Mouse (Mus musculus) thymus, postnatal 4 days (tissue): Measurements from ENCODE around the gene Pou5f1.

ENCODE experiments used
- DNase-seq: peaks from one replicate; pipeline ENCODE4 v3.0.0; 2021

Gene Pou5f1

DNA sequence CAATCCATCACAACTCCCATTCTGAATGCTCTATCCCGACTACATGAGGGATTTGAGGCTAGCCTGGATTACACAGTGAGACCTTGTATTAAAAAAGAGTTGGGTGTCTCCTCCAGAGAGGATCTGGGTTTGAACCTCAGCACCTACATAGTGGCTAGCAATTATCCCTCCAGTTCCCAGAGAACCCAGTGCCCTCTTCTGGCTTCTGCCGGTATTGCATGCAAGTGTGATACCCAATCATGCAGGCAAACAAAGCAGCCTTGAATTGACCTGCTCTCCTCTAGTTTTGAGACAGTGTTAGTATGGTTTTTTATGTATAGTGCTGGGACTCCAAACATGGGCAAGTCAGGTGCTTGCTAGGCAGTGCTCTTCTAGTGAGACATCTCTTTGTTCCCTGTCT, 8.1 kb downstream of the Pou5f1 start:
- DNase-seq = peak; percentile 93

DNA sequence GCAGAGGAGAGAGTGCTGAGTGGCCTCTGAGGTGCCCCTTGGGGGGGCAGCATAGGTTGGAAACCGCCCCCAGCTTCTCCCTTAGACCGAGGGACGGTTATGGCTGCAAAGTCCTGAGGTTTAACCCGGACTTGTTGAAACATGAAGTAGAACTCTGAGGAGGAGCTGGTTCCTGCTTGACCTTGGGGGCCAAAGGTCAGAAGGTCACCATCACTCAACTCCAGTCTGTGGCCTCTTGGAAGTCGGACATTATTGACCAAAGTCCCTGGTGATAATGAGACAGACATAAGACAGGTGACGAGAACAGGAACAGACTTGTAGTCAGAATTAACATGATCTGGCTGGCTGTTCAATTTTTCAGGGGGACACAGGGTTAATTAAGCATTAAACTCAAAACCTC, 8.9 kb downstream of the Pou5f1 start:
- DNase-seq = no peak

DNA sequence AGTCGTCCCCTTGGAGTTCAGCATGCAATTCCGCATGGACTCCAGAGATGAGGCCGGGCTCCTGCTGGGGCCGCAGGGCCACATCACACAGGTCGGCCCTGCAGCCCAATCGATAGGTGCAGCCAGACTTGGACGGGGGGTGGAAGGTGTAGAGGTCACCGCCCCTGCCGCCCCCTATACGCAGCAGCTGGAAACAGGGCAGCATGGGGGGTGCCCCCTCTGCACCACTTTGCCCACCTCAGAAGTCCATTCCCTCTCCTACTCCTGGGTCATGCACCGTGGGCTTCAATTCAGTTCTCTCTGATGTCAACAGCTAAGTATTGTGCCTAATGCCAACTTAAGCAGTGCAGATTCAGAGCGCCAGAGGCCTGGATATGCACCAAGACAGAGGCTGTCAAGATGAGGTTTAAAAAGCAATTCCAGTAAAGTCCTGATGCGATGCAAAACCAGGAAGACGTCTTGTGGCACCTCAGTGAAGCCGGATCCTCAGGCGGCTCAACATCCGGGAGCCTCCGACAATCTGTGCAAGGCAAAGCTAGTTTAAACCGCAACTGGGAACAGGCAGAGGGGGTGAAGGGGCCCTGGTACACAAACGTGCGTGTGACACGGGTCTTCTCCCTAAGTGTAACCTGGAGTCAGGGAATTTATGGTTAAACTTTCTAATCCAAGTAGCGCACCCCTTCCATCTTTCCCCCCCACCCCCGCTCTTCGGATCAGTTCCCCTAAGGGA, 10.3 kb downstream of the Pou5f1 start:
- peak; percentile 59 for DNase-seq

DNA sequence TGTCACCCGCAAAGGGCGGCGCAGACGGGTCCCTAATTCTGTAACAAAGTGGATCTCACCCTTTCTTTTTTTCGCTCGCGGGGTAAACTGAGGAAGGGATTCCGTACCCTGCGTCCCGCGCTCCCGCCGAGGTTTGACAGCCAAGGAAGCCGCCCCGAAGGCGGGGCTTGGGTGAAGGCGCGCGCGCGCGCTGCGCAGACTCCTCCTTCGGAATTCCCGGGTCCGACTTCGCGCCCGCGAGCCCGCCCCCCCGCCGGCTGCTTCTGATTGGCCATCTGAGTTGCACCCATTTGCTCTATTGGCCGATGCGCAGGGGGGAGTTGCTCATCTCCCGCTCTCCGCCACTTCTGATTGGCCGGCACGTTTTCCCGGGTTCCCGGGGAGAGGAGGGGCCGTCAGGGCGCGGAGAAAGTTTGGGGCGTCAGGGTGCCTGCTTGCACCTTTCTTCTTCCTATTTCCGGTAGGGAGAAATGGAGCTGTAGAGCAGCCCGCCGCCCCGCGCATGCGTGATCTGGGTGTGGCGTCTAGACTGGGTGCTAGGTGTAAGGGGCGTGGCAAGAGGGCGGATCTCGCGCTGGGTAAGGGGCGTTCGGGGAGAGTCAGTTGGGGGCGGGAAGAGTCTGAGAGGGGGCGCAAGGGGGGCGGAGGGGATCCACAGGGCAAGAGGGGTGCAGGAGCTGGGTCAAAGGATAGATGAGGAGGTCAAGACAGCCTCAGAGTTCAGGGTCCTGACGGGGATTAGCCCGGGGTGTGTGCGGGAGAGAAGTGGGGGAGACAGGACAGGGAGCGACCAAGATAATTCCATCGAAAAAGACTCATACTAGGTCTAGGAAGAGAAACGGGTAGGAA, 11.1 kb downstream of the Pou5f1 start, which contains the start of the genes Tcf19 and Cchcr1:
Gene Tcf19 (minus strand): TSS at position 173 of the 849 bp plus-strand sequence.
Gene Cchcr1 (plus strand): TSS at position 449 of the 849 bp plus-strand sequence.
- peak; percentile 98 for DNase-seq

DNA sequence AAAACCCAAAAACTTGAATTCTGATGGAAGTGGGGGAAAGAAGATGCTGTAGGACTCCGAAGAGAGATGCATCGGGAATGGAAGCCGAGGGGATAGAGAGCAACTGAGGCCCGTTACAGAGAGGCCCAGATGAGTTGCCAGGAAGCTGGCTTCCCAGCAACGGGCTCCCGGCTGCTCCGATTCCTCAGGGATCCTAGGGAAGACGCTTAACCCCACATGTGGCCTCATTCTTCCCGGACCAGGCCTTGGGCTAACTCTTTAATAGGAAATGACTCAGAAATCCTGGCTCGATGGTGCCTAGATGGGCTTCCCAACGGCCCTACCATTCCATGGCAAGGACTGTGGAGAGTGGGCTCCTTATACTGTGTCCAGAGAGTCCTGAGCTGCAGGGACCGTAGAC, 11.7 kb downstream of the Pou5f1 start:
- DNase-seq = no peak

DNA sequence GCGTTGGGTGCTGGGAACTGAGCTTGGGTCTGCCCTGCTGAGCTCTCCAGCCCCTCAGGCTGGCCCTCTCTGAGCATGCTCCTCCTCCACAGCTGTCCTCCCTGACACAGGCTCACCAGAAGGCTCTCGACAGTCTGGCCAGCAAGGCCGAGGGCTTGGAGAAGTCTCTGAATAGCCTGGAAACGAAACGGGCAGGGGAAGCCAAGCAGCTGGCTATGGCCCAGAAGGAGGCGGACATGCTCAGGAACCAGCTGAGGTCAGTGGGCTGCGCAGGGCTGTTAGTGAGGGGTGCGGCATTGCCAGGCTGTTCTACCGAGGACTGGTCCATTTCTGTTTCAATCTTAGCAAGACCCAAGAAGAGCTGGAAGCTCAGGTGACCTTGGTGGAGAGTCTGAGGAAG, 18.5 kb downstream of the Pou5f1 start:
- DNase-seq = no peak

DNA sequence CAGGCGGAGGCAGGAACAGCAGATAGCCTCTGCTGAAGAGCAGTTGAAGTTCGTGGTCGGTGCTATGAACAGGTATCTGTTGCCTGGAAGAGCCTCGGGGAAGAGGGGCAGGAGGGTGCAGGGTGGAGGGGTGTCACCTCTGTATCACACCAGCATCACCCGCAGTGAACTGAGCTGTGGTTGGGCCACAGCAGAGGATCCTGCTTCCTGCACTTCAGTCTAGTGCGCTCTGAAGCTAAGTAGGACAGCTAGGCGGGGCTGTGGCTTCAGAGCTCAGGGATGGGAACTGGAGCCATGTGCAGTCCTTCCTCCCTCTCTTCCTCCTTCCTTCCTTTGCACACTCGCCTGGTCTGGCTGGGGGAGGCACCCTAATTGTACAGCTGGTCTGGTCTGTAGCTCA, 20.8 kb downstream of the Pou5f1 start:
- DNase-seq = peak; percentile 65

DNA sequence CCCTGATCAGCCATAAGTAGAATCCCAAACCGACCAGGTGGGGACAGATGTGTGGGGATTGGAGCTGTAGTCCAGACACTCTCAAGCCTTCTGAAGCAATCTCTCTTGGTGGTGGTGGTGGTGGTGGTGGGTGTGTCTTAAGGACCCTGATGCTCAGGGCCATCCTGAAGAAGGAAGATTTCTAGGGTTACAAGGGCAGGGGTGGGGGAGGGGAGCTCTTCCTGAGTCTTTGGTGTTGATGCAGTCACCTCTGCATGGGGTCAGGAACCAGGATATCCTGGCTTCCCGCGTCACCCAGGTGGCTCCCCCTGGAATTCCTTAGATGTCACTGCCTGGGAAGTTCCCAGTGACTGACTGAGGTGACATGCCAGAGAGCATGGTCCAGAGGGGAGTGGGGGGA, 26.5 kb downstream of the Pou5f1 start:
- no peak for DNase-seq

DNA sequence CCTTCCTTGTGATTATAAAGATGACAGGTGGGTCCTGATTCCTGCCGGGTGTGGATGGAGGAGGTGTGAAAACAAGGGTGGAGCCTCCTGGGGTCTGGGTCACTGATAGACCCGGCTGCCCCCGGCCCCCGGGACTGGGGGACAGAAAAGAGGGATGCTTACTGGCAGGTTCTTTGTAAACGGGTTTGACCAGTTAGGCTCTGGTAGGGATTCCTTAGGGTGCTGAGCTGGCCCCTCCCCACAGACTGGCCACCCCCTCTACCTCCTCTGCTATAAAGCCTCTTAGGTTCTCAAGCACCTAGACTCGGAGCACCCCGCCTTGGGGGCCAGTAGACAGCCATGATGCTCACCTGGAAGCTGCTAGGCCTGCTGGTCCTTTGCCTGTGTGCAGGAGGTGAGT, 27.1 kb downstream of the Pou5f1 start, which contains the start of gene Psors1c2:
Gene Psors1c2 (plus strand): TSS at position 301 of the 400 bp plus-strand sequence.
- DNase-seq = no peak

DNA sequence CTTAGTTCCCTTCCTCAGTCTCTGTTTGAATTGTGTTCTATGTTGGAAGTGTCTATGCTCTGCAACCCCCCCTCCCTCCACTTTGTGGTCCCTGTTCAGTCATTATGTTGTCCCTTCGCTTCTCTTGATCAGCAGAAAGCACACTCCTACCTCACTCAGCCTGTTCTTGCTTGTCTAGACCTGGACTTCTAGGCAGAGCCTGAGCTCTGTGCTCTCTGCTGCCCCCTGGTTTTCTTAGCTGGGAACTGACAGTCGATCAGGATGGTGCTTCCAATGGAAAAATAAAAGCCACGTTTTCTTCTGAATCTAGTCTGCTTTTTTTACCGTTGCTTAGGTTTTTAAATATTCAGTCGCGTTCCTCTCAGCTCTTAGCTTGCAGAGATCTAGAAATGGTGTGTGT, 28.5 kb downstream of the Pou5f1 start:
- peak; percentile 84 for DNase-seq

DNA sequence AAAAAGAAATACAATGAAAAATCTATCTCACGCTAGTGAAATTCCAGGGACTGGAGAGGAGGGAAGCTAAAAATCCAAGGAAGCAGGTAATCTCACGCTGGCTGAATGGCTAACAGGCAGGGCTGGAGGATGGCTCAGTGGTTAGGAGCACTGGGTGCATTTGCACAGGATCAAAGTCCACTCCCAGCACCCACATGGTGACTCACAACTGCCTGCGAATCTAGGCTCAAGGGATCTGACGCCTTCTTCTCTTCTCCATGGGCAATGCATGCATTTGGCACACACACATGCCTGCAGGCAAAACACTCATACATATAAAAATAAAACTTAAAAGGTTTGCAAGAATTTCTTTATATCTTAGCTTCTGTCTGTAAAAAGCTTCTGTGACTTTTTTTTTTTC, 31.6 kb downstream of the Pou5f1 start:
- no peak for DNase-seq

DNA sequence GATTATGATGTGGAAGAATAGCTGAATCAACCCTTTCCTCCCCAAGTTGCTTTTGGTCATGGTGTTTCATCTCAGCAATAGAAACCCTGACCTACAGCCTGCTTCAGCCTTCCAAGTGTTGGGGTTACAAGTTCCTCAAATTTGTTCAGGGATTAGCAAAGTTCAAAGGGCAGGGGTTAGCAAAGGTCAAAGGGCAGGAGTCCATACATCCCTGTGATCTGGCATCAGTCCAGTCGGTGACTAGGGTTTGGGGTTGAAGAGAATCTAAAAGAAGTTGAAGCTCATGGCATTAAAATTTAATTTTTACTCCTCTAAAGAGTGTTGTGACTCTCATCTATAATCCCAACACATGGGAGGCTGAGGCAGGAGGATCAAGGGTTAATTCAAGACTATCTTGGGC, 32.7 kb downstream of the Pou5f1 start:
- no peak for DNase-seq

DNA sequence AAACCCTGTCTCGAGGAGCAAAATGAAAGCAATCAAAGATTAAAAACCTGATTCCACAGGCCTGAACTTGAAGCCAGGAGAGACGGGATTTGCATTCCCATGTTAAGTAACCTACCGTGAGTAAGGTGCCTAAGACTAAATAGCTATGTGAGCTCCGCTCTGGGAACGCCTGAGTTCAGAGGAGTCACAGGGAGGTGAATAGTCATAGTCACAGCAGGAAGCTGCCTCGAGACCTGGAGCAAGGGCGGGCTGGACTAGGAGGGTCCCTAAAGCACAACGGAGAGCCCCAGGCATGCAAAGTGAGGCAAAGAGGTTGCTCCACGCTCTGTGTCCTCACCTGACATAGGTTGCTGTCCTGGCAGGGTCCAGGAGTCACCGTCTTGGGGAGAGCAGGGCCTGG, 33.7 kb downstream of the Pou5f1 start:
- DNase-seq = no peak

DNA sequence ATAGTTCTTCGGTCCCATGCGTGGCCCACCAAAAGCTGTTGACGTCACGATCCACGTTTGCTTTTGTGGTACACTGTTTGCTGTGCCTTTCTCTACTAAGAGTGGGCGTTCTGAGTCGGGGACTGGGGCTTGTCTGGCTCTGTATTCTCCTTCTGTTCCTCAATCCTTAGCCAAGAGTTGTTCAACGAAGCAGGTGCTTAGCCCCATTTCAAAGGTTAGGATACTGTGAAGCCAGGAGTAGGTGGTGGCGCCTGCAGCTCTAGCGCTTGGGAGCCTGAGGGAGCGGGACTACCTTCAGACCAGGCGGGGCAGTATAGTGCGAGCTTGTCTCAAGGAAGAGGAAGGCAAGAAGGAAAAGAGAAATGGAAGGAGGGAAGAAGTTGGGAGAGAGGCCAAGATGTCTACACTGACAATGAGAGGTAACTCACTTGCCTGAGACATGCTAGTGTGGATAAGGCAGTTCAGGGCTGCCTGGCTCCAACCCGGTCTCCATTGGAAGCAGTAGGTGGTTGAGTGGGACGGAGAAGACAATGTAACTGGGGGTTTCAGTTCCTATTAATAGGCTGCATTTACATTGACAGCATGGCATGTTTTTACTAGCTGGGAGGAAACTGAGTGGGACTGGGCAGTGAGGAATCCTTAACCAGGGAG, 37.1 kb downstream of the Pou5f1 start:
- DNase-seq = no peak

DNA sequence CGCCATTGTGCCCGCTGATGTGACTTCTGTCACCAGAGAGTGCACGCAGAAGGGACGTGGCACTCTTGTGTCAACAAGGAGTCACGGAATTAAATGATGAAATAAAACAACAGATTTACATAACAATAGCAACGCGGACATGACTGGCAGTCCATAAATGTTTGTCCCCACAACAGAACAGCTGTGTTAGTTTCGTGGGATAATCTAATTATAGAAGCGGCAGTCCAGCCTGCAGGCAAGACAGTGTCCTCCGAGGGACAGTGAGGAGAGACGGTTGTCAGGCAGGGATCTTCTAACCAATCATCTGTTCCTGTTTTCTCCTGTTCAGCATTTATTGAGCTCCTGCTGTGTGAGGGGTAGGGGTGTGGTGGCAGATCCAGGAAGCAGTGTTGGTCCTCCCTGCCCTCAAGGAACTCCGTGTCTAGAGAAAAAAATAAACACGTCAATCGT, 37.6 kb downstream of the Pou5f1 start:
- DNase-seq = no peak

DNA sequence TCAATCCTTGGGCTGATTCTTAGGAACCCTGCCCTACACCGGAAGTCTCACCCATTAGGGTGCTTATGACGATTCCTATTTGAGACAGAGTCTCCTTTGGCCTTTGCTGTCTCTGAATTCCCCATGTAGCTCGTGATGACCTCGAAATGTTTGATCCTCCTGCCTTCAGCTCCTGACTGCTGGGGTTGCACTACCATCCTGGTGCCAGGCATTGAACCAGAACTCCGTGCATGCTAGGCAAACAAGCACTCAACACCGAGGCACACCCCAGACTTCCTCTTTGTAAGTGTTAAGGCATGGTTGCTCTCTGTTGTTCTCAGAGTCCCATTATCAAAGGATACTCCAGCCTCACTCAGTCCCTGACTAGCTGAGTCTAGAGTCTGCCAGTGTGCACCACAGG, 38.2 kb downstream of the Pou5f1 start:
- no peak for DNase-seq

DNA sequence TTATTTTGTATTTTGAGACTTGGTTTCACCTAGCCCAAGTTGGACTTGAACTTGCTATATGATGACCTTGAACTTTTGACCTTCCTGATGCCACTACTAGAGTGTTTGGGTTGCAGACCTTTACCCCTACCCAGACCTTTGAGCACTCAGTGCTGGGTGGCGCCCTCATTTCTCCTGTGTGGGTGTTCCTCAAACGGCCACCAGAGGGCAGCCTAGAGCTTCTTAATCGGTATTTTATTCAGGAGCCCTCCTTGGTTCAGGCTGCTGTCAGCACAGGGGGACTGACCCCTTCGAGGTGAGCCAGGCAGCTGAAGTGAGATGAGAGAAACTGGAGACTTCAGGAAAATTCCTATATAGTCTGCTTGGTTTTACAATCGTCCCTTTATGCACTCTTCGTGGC, 38.9 kb downstream of the Pou5f1 start:
- DNase-seq = peak; percentile 74

DNA sequence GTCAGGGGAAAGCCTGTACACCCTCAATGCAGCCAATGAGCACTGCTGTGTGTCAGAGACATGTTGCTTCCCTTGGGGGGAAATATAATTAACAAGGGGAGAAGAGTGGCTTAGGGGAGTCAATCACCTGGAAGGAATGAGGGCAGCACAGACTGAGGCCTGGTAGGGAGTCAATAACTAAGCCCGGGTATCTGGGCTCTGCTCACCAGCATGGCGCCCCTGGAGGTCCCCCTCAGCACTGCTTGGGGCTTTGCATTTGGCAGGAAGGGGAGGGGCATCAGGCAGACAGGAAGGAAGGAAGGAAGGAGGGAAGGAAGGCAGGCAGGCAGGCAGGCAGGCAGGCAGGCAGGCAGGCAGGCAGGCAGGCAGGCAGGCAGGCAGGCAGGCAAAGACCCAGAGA, 41.6 kb downstream of the Pou5f1 start:
- DNase-seq = no peak

DNA sequence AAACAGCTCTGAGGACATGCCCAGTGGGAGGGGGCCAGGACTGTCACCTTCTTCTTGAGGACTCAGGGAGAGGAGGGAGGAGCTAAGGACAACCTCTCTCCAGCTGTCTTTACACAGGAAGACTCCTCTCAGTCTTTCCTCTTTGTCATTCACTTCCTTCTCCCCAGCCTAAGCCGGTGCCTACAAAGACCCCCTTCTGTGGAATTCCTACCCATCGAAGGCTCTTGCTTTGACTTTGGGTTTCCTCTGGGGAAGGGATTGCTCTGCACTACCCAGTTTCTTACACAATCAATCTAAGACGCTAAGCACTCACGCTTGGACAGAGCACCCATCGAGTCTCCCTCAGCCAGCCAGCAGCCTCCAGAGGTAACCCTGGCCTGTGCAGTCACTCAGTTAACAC, 42.8 kb downstream of the Pou5f1 start:
- DNase-seq = no peak

DNA sequence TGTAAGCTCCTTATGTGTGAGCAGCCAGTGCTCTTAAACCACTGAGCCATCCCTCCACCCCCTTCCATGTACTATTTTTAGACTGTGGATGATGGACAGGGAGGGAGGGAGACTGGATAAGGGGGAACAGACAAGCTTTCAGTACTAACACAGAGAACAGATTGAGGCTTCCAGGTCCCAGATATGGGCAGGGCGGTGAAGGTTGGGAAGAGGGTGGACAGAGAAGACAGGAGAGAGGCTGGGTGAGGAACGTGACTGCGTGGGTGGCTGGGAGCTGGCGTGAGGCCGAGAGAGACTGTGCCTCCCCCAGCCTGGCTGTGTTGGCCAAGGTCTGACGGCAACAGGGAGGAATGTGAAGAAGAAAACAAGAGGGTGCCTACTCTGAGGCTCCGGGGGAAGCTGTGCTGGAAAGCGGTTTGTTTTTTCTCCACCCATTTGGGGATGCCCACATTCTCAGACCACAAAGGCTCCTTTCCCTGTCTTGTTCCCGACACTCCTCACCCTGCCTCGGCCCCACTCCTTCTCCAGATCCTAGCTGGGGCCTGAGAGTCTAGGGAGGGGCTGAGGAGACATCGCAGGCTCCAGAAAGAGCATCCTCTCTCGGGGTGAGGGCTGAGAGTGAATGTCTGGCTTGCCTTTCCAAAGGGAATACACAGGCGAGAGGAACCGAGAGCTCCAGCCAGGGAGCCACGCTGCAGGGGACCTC, 43.8 kb downstream of the Pou5f1 start:
- no peak for DNase-seq

DNA sequence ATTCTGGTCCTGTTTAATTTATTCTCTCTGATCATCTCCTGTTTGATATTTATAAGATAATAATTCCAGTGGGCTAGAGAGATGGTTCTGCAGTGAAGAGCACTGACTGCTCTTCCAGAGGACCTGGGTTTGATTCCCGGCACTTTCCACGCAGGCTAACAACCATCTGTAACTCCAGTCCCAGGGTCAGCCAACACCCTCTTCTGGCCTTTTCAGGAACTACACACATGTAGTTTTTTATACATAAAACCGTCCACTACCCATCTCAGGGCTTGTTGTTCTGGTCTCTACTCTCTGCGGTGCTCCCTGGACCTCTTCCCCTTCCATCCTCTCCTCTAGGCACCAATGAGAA, 44.3 kb downstream of the Pou5f1 start:
- no peak for DNase-seq

DNA sequence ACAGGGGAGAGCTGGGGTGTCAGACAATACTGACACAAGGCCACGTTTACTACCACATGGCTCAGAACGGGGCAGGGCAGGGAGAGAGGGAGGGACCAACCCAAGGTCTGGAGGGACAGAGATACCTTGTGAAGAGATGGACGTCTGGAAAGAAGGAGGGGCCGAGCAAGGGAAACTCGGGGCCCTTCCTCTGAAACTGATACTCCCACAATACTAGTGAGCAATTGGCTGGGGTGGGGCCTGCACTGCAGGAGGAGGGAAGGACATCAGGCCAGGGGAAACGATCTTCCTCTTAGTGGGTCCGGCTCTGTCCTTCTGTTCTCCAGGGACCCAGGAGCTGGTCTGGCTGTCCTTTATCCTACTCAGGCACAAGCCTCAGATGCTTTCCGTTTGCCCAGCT, 45.1 kb downstream of the Pou5f1 start:
- DNase-seq = no peak

DNA sequence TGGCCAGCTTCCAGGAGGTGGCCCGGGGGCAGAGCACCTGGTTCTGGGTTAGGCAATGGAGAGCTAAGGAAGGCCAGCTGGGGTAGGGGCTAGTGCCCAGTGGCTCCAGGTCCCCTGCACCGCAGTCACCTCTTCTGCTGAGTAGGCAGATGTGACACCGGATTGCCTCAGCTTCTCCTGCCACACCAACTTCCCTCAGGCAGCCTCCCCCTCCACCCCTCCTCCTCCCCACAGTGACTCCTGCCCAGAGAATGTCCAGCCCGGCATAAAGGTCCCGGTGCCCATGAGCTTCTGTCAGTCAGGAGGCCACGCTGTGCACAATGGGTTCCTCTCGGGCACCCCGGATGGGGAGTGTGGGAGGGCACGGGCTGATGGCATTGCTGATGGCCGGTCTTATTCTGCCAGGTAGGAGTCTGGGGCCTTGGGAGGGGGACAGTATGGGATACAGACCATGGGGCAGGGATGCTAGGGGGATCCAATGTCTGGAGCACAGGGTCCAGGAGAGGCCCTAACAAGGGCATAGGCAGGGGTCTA, 46.1 kb downstream of the Pou5f1 start, which contains the start of gene Cdsn:
Gene Cdsn (plus strand): TSS at position 248 of the 534 bp plus-strand sequence.
- DNase-seq = no peak
